8 mouse cellular contexts compared by ENCODE assay signal in the genomic region with DNA sequence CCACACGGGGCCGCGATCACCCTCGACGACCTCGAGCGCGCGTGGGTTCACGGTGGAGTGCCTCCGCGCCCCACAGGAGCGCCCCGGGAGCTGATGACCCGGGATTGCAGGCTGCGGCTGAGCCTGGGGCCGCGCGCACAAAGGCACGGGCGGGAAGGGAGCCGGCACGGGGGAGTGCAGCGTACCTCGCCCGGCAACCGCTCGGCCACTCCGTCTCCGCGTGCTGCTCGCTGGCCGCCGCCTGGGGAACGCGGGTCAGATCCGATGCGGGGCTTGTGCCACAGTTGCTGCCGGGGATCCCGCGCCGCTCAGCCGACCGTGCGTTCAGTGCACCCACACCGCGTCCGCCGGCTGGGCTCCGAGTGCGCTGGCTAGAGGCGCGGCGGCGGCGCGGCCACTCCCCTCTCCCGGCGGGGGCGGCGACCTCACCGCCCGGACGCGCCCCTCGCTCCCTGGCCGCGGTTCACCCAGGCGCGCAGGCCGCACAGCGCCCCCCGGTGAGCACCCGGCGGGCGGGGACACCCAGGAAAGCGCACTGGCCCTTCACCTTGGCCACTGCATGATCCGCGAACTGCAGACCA. TPM values are rescaled to one million over a fixed set of nuclear protein-coding genes. Genes with fewer than 3 reads are reported as not detected.
DNase-seq lines count a peak whose midpoint lies in the region; ATAC-seq and TF ChIP-seq lines count a peak whose summit lies in the region.

A gene (minus strand): TSS at position 496 of the 581 bp plus-strand sequence.

- H3K27ac ChIP-seq in embryonic facial prominence, embryonic 14.5 days (replicated peaks; ENCODE audit: low read depth, low read length) = peak within 1 kb of the TSS; percentile 96
- peak within 1 kb of the TSS; percentile 75 to 88 for H3K27ac ChIP-seq in heart, embryonic 14.5 days (replicated peaks in 1 of 2; ENCODE audit: control insufficient read depth in 1 of 2, insufficient read depth in 1 of 2, low read depth in 2 of 2, low read length in 2 of 2)
- H3K27ac ChIP-seq in kidney, postnatal 0 days = peak within 1 kb of the TSS; percentile 91
- peak within 1 kb of the TSS; percentile 85 for H3K27ac ChIP-seq in neural tube, embryonic 15.5 days (replicated peaks)

- no peaks in the 10 kb centered on the region for H3K27me3 ChIP-seq in embryonic facial prominence, embryonic 14.5 days (replicated peaks; ENCODE audit: control insufficient read depth, insufficient read depth, low read length)
- peaks cover 3% of the 10 kb centered on the region; the same call in 1 of the 2 replicates for H3K27me3 ChIP-seq in heart, embryonic 14.5 days (ENCODE audit: control insufficient read depth, insufficient read depth, low read length)
- H3K27me3 ChIP-seq in kidney, postnatal 0 days (ENCODE audit: insufficient read depth, low read length) = no peaks in the 10 kb centered on the region
- no peaks in the 10 kb centered on the region for H3K27me3 ChIP-seq in neural tube, embryonic 15.5 days (replicated peaks)

- H3K36me3 ChIP-seq in embryonic facial prominence, embryonic 14.5 days (ENCODE audit: control insufficient read depth, insufficient read depth, low read length) = no peaks in the 10 kb centered on the region
- no peaks in the 10 kb centered on the region for H3K36me3 ChIP-seq in heart, embryonic 14.5 days (ENCODE audit: control insufficient read depth, insufficient read depth, low read length)
- no peaks in the 10 kb centered on the region for H3K36me3 ChIP-seq in kidney, postnatal 0 days (ENCODE audit: insufficient read depth, low read length)
- no peaks in the 10 kb centered on the region for H3K36me3 ChIP-seq in neural tube, embryonic 15.5 days

- TF ChIP-seq CTCF in kidney, postnatal 0 days (IDR thresholded peaks at IDR 0.05; ENCODE audit: low read depth) = peak; percentile 63

- WGBS in embryonic facial prominence, embryonic 14.5 days = under 1% methylated on average over 39 of the region's 79 CpGs
- under 1% methylated on average over 69 of the region's 79 CpGs for WGBS in heart, embryonic 14.5 days
- under 1% methylated on average over 62 of the region's 79 CpGs for WGBS in kidney, postnatal 0 days
- under 1% methylated on average over 76 of the region's 79 CpGs for WGBS in neural tube, embryonic 15.5 days

- peak within 1 kb of the TSS; percentile 95 for H3K9ac ChIP-seq in embryonic facial prominence, embryonic 14.5 days (ENCODE audit: low read depth, low read length)
- peak within 1 kb of the TSS; percentile 95 for H3K9ac ChIP-seq in heart, embryonic 14.5 days (ENCODE audit: low read length)
- peak within 1 kb of the TSS; percentile 94 for H3K9ac ChIP-seq in kidney, postnatal 0 days (ENCODE audit: low read depth, low read length)
- peak within 1 kb of the TSS; percentile 78 for H3K9ac ChIP-seq in neural tube, embryonic 15.5 days (replicated peaks)

- peak within 1 kb of the TSS; percentile 87 for H3K4me3 ChIP-seq in embryonic facial prominence, embryonic 14.5 days (ENCODE audit: low read depth, low read length)
- peak within 1 kb of the TSS; percentile 56 to 87 for H3K4me3 ChIP-seq in heart, embryonic 14.5 days (ENCODE audit: control insufficient read depth in 1 of 2, insufficient read depth in 1 of 2, low read depth in 1 of 2, low read length in 2 of 2)
- H3K4me3 ChIP-seq in kidney, postnatal 0 days (replicated peaks; ENCODE audit: low read depth, low read length) = peak within 1 kb of the TSS; percentile 87
- peak within 1 kb of the TSS; percentile 70 for H3K4me3 ChIP-seq in neural tube, embryonic 15.5 days (replicated peaks)

- H3K4me2 ChIP-seq in embryonic facial prominence, embryonic 14.5 days (ENCODE audit: low read depth, low read length) = peak within 1 kb of the TSS; percentile 71
- peak within 1 kb of the TSS; percentile 87 for H3K4me2 ChIP-seq in heart, embryonic 14.5 days (ENCODE audit: low read length)
- H3K4me2 ChIP-seq in kidney, postnatal 0 days (ENCODE audit: low read length) = peak within 1 kb of the TSS; percentile 90
- peak within 1 kb of the TSS; percentile 76 for H3K4me2 ChIP-seq in neural tube, embryonic 15.5 days

- H3K9me3 ChIP-seq in embryonic facial prominence, embryonic 14.5 days (ENCODE audit: control insufficient read depth, low read length) = no peaks in the 10 kb centered on the region
- H3K9me3 ChIP-seq in heart, embryonic 14.5 days (ENCODE audit: control insufficient read depth, low read length) = no peaks in the 10 kb centered on the region
- H3K9me3 ChIP-seq in kidney, postnatal 0 days (replicated peaks; ENCODE audit: low read length) = no peaks in the 10 kb centered on the region
- no peaks in the 10 kb centered on the region for H3K9me3 ChIP-seq in neural tube, embryonic 15.5 days (replicated peaks)

- peaks cover 23% of the 10 kb centered on the region for H3K4me1 ChIP-seq in embryonic facial prominence, embryonic 14.5 days (ENCODE audit: control insufficient read depth, insufficient read depth, low read length)
- peaks cover 9 to 23% of the 10 kb centered on the region in 2 experiments for H3K4me1 ChIP-seq in heart, embryonic 14.5 days (ENCODE audit: control insufficient read depth in 2 of 2, insufficient read depth in 2 of 2, low read length in 2 of 2)
- peaks cover 16% of the 10 kb centered on the region; the same call in 1 of the 2 replicates for H3K4me1 ChIP-seq in kidney, postnatal 0 days (replicated peaks; ENCODE audit: insufficient read depth, low read length)
- H3K4me1 ChIP-seq in neural tube, embryonic 15.5 days = peaks cover 26% of the 10 kb centered on the region

- DNase-seq in 3T3-L1 (ENCODE audit: low read depth, low spot score) (peak; percentile 57), ZHBTc4 (ENCODE audit: low read depth, low spot score) (peak; percentile 81)
- peak; percentile 75 for DNase-seq in embryonic facial prominence, embryonic 14.5 days (ENCODE audit: low spot score)
- DNase-seq in kidney, postnatal 0 days (ENCODE audit: low spot score) = peak; percentile 81
- DNase-seq in lung, adult 18-20 months = peak; percentile 79 to 86
- peak; percentile 35 for DNase-seq in thymus, postnatal 25 days

- peak; percentile 89 for ATAC-seq in embryonic facial prominence, embryonic 14.5 days (ENCODE audit: low read depth)
- ATAC-seq in heart, embryonic 14.5 days (ENCODE audit: insufficient number of reproducible peaks, insufficient read depth, low FRiP score, low read depth) = peak; percentile 81
- ATAC-seq in kidney, postnatal 0 days (replicated peaks; ENCODE audit: low FRiP score, low read depth) = peak; percentile 80
- ATAC-seq in neural tube, embryonic 15.5 days (ENCODE audit: low FRiP score) = peak; percentile 85

RNA-seq across cellular contexts. Expression of the gene that starts here (rescaled TPM):
- polyA plus RNA-seq in embryonic facial prominence, embryonic 14.5 days (2014; fragmentation: Nextera tagmentation; extraction: Ambion mirVana) = 87.7 and 91.3 TPM in 2 replicates
- 39.5 and 40.8 TPM in 2 replicates for polyA plus RNA-seq in heart, embryonic 14.5 days (2014; fragmentation: Nextera tagmentation; extraction: Ambion mirVana)
- 58.0 and 67.0 TPM in 2 replicates for polyA plus RNA-seq in kidney, postnatal 0 days (2015; fragmentation: Nextera tagmentation; extraction: Ambion mirVana)
- polyA plus RNA-seq in neural tube, embryonic 15.5 days (2015; fragmentation: Nextera tagmentation; extraction: Ambion mirVana) = 55.7 and 57.7 TPM in 2 replicates

Comparison
In these comparisons a context has a peak if more than half of its experiments do, and no peak if none do; other contexts are left out.
1. Peak in every context shown above with its lines: DNase-seq, ATAC-seq, H3K4me3 ChIP-seq and H3K27ac ChIP-seq.